Mouse (Mus musculus): ENCODE results near the gene Sp4.
A peak's percentile ranks its signal among the peaks of the same experiment; 100 is the strongest.

The Sp4 gene

DNA sequence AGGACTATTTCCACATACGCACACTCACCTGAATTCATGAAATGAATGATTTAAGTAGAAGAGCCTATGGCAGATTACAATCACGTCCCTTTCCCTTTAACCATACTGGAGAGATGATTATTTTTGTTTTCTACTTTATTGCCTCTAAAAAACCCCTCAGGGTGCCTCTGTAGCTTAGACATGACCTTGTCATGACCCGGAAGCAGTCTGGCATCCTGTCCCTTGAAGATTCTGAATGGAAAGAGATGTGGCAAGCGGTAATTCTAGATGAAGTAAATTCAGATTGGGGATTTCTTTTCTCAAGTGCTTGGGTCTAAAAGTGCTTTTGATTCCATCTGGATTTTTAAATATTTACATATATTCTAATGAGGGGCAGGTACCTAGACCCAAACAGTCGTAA is 24.9 kb downstream of the Sp4 start:
- no peak for DNase-seq (ENCODE audit: low read depth in 2 of 2, low spot score in 2 of 2)

DNA sequence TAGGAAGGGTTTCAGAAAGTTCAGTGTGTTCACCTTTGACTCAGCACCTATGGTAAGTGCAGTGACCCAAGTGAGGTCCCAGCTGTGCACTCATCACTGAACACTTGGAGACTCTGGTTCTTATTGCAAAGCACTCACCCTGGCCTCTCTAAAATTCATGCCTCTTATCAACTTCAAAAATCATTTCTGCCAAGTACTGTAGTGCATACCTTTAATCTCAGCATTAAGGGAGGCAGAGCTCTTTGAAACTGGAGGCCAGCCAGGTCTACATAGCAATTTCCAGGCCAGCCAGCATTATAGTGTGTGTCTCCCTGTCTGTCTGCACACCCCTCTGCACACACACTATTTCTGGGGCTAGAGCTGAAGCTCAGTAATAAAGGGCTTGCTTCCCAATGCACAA is 36.3 kb downstream of the Sp4 start:
- DNase-seq (ENCODE audit: low read depth in 2 of 2, low spot score in 2 of 2): no peak

DNA sequence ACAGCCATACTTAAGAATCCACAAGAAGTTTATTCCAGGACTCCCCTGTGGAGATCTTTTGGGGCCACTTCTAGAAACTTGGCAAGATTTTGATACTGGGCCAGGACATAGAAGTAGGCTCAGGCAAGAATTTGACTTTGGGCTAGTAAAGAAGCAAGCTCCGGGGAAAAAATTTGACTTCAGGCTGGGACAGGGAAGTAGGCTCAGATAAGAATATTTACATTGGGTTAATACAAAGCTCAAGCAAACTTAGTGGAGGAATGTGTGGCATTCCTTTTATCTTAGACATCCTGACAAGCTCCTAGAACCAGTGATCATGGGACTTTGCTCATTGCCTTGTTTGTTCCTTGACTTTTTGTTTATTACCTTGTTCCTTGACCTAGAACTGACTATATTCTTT is 37.4 kb downstream of the Sp4 start:
- DNase-seq (ENCODE audit: low read depth in 2 of 2, low spot score in 2 of 2): no peak

DNA sequence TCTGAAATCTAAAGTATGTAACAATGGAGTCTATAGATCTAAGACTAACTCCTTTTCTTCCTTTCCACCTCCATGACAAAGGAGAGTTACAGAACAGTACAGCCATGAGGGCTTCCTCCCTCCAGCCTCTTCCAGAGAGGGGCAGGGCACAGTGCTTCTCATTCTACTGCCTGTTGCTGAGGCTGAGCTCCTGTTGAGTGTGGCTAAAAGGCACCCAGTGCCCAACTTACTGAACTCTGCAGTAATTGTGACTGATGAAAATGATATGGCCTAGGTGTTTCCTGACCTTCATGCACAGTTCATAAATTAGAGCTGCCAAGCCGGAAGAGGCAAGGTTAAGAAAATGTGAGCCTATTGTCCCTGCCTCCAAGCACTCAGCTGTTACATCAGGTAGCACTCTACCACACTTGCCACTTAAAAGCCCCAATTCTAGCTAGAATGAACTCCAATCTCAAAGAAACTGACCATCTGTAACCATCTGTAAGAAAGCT is 45.9 kb downstream of the Sp4 start:
- no peak for DNase-seq (ENCODE audit: low read depth in 2 of 2, low spot score in 2 of 2)

DNA sequence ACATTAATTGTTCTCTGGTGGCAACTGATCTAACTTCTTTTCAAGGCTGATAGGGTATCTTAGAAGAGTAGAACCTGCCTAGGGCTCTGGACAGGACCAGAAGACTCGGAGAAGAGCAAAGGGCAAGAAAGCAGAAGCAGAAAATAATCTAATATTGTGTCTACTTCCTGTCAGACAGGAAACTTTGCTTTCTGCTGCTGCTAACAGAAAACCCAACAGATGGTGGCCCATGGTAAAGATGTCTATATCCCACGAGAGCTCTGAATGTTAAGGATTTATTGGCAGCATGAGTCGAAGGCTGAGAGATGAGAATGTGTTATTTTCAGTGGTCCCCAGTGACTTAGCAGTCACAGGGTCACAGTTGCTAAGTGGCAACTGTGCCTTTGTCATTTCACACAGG is 80.1 kb downstream of the Sp4 start:
- DNase-seq (ENCODE audit: low read depth in 2 of 2, low spot score in 2 of 2): no peak

DNA sequence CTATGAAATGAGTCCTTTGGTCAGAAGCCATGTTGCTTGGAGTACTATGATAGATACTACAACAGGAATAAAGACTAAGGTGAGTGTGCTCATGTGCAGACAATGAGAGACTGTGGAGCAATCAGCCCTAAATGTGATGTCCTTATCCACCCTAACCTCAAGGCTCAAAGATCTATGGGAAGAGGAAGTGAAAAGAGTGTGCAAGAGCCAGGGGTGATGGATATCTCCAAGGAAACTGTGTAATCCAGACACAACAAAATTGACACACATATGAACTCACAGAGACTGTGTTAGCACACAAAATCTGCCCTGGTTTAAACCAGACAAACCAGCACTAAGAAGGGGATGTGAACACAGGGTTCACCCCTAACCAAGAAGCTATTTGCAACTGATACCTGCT is 81.2 kb downstream of the Sp4 start:
- no peak for DNase-seq (ENCODE audit: low read depth in 2 of 2, low spot score in 2 of 2)

DNA sequence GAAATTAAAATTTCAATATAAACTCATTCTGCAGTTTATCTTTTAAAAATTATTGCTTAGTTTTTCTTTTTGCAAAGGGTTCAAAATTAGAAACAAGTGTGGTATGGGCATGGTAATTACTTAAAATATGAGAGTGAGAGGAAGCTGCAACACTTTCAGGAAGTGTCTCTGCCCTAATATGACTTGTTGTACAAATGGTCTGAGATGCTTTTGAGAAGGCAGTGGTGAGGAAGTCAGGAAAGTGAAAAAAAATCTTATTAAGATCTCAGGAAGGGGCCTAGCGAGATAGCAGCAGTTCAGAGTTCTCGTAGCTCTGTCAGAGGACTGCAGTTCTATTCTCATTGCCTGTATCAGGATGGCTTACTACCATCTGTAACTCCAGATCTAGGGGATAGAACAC is 89.1 kb downstream of the Sp4 start:
- no peak for DNase-seq (ENCODE audit: low read depth in 2 of 2, low spot score in 2 of 2)

DNA sequence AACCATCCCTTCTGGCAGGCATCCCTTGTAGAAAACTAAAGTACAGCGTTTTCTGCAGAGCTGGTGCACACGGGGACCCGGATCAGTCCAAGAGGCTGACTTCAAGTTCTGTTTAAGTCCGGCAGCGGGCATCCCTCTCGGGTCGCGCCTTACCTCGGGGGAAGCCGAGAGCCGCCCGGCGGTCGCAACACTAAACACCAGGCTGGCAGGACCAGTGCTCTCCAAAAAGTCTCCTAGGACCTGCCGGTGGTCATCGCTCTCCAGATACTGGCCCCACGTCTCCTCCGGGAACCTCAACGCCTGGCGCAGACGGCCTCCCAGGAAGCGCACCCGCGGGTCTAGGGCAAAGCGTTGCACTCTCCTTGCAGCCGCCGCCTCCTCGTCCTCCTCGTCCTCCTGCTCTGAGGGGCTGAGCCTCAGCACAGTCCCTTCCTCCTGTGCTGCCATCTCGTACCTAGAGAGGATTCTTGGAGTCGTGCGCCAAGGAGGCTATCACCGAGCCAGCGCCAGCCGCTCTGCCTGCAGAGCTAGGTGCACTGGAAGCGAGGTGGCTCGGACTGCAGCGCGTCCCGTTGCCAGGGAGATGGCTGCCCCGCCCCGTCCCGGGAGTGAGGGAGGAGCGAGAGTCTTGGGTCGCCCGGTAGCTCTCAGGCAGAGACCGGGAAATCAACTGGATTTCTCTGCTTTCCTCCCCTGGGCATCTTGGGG is 102.7 kb downstream of the Sp4 start, which contains the start of gene Dnah11:
TSS of gene Dnah11 (minus strand) at position 658 of the 708 bp plus-strand sequence.
- DNase-seq (ENCODE audit: low read depth in 2 of 2, low spot score in 2 of 2): peak in 1 of 2 experiments; percentile 19

DNA sequence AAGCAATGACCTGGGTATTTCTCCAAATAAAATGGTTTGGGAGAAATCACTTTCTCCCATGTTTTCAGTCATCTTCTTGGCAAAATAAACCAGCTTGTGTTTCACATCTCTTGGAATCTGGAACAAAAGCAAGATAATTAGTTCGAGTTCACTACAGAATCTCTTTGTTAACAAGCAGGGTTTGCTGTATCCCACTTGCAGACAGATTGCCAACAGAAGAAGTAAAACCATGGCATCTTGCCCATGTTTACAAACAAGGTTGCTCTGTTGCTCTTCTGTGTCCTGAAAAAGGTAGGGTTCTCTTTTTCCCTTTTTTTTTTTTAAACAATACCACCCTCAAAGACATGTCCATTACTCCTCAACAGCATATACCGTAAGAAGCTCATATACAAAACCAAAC is 104.7 kb downstream of the Sp4 start:
- DNase-seq (ENCODE audit: low read depth in 2 of 2, low spot score in 2 of 2): no peak

DNA sequence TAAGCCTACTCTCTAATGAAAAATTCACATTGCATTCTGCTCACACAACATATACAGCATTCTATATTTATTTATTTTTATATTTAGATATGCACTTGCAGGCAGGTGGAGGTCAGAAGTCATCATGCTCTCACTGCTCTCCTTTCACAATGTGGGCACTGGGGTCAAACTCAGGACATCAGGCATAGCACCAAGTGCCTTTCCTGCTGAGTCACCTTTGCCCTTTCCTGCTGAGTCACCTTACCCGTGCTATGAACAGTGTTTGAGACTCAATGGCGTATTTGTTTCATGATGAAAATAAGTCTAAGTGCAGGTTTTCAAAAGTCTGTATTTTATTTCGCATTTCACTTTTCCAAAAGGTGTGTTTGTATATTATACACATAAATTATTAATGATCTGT is 111.7 kb downstream of the Sp4 start:
- DNase-seq (ENCODE audit: low read depth in 2 of 2, low spot score in 2 of 2): no peak

DNA sequence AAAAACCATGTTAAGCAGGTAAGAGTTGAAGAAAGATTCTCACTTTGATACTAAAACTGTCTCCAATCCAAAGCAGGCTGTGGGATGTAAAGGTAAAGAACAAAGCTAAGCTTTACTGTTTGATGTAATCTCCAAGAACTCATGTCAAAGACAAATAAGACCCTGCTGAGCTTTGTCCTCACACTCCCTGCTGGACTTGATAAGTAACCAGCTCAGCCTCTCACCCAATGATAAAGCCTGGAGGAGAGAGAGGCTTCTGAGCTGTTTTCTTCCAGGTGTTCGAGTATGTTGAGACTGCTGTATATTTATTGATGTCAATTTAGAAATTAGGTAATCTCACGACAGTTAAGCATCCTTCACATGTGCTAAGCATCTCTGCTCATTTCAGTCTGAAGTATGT is 113.6 kb downstream of the Sp4 start:
- DNase-seq (ENCODE audit: low read depth in 2 of 2, low spot score in 2 of 2): no peak

DNA sequence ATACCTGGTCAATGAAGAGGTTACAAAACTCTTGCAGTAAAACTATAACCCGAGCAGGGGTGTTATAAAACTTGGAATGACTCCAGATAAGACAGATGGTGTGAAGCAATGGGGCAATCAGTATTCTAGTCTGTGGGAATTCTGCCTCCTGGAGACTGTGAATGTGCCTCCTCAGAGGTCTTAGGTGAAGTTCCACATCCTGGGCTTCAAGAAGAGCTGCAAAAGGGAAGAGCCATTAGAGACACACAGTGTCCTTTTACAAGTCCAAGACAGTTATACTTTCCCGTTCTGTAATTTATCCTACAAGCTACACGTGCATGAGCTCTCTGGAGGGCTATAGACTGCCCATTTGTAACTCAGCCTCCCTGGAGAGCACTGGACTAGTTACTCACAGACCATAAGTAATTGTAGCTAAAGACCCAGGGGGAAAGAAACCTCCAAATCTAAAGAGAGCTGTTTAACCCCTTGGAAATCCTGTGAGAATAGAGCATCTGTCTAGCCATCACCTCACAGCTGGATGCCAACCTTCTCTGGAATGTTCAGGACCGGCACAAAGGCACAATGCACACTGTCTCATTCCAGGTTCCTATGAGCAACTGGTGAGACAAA is 114.3 kb downstream of the Sp4 start:
- DNase-seq (ENCODE audit: low read depth in 2 of 2, low spot score in 2 of 2): no peak

DNA sequence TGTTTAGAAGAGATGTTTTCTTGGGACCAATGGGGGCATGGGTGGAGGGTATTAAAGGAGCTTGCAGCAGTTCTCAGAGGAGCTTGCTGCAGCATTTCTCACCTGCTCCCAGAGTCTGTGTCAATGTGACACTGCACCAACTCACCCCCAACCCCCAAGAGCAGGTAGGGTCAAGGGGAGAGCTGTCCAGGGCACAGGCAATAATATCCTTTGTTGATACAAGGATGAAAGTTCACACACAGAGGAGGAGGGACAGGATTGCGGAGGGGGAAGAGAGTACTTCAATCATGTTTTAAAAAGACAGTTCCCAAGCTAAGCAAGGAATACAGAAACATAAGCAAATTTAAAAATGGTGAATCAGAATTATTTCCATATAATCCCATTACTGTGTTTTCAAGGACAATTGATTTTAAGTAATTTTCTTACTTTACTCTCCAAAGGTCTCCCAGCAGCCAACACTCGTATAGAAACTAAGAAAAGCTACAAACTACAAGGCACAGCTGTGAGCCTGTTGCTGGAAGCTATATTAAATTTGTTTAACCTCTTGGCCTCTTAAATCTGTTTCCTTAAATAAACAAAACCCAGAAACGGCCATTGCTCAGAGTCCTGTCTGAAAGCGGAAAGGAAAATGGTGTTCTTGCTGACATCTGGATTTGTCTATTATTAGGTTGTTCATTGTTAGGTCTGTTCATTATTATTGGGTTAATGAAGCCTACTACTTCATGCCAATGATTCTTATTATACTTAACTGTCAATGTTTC is 114.9 kb downstream of the Sp4 start:
- no peak for DNase-seq (ENCODE audit: low read depth in 2 of 2, low spot score in 2 of 2)

All from CD8-positive naive resting alpha-beta T cell, adult 2 months (primary cell).